Mouse (Mus musculus) midbrain, embryonic 16.5 days (tissue): ENCODE results near the gene Asap2. TPM values are rescaled to one million over a fixed set of nuclear protein-coding genes. Genes with fewer than 3 reads are reported as not detected.

ENCODE experiments used
- ATAC-seq: fragments of 200-750 bp; cut with Nextera tagmentation; 2 replicates; pipeline ENCODE4 v1.8.0; 2017; ENCODE audit warnings: moderate TSS enrichment
- H3K27ac ChIP-seq: fragments of 300-500 bp; sonication (generic); 2 replicates; pipeline ENCODE4 v1.5.1; 2014; ENCODE audit warnings: mild to moderate bottlenecking, low read length, mixed read lengths
- H3K27me3 ChIP-seq: fragments of 300-500 bp; sonication (generic); 2 replicates; pipeline ENCODE4 v1.6.1; 2014; ENCODE audit warnings: low read depth, low read length, mixed read lengths; ENCODE audit not compliant: control insufficient read depth, insufficient read depth
- H3K36me3 ChIP-seq: fragments of 300-500 bp; sonication (generic); 2 replicates; pipeline ENCODE4 v1.6.1; 2014; ENCODE audit warnings: mild to moderate bottlenecking, low read length, moderate library complexity, mixed read lengths; ENCODE audit not compliant: control insufficient read depth, insufficient read depth
- H3K4me1 ChIP-seq: fragments of 300-500 bp; sonication (generic); 2 replicates; pipeline ENCODE4 v1.6.1; 2014; ENCODE audit warnings: mild to moderate bottlenecking, low read length, mixed read lengths; ENCODE audit not compliant: control insufficient read depth, insufficient read depth
- H3K4me2 ChIP-seq: fragments of 300-500 bp; sonication (generic); 2 replicates; pipeline ENCODE4 v1.6.1; 2014; ENCODE audit warnings: mild to moderate bottlenecking, low read length, mixed read lengths
- H3K4me3 ChIP-seq: fragments of 300-500 bp; sonication (generic); 2 replicates; pipeline ENCODE4 v1.5.1; 2014; ENCODE audit warnings: low read depth, mild to moderate bottlenecking, low read length, moderate library complexity, mixed read lengths
- H3K9ac ChIP-seq: fragments of 300-500 bp; sonication (generic); 2 replicates; pipeline ENCODE4 v1.6.1; 2014; ENCODE audit warnings: low read depth, low read length, mixed read lengths
- H3K9me3 ChIP-seq: fragments of 300-500 bp; sonication (generic); replicated peaks from 2 replicates; pipeline ENCODE4 v1.6.1; 2014; ENCODE audit warnings: mild to moderate bottlenecking, low read length, mixed read lengths; ENCODE audit not compliant: control insufficient read depth, poor library complexity, severe bottlenecking
- whole genome bisulfite sequencing: fragments of 180-500 bp; shearing (Covaris S2); extraction: QIAGEN DNeasy Blood & Tissue Kit; methylation state at CpG from one replicate; pipeline ENCODE4 v1.1.7; 2014; 5-methylcytosine and 5-hydroxymethylcytosine counted together
- polyA plus RNA-seq: library from polyadenylated mRNA; unstranded; fragments of >200 nt; fragmentation: Nextera tagmentation; extraction: Ambion mirVana; gene quantifications from 2 replicates; pipeline ENCODE4 v1.2.1, GENCODE M21; 2015

Gene Asap2
- polyA plus RNA-seq, 1 experiment from 2014 or later = 10.2 TPM

DNA sequence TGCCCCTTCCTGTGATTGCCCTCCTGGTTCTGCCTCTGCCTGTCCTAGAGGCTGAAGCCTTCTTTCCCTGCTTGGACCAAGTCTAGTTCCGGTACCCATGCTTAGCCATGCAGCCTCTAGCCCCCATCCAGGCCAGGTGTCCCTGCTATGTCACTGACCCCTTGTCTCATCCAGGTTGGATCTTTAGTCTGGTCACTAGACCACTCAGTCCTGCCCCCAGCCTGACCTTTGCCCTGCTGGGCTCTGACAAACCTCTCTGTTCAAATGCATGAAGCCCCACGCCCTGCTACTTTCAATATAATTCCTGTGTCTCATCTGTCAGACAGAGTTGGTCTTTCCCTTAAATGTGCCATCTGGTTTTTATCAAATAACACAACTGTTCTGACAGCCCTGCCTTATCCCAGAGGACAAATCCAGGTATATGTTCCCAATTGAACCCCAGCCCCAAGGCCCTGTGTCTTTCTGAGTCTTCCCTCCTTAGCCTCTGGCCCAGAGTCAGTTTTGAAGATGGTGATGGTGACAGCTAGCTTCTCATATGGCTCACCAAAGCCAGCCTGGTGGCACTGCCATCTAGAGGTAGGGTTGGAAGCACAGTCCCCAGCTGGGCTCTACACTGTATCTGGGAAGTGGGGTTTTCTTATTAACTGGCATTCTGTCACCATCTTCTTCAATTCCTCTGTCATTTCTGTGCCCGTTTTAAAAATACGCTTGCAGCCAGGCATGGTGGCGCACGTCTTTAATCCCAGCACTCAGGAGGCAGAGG lies 270.4 kb downstream of the Asap2 start:
- Histone ChIP-seq H3K27ac (no peak overlapping the region), H3K4me1 (no peaks in the 10 kb centered on the region), H3K9ac (no peak overlapping the region), H3K36me3 (peaks cover 8% of the 10 kb centered on the region), H3K4me2 (no peak overlapping the region), H3K27me3 (no peaks in the 10 kb centered on the region), H3K9me3 (no peaks in the 10 kb centered on the region), H3K4me3 (no peak overlapping the region)
- 96% methylated on average over 6 of the region's 6 CpGs for WGBS
- ATAC-seq = no peak

DNA sequence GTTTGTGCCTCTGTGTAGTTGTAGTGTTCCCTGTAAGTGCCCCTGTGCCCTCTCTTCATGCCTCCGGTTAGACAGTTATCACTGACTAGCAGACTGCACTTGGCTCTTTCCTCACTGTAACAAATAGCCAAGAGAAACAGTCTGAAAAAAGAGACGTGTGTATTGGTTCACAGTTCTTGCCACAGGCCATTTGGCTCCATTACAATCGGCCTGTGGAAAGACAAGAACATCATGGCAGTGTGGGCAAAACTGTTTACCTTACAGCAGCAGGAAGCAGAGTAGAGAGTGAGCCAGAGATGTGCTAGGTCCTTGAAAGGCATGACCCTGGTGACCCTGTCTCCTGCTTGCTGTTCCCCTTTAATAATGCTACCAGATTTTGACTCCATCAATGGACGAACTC lies 271.3 kb downstream of the Asap2 start:
- Histone ChIP-seq H3K36me3 (peaks cover 5% of the 10 kb centered on the region), H3K4me1 (no peaks in the 10 kb centered on the region), H3K9me3 (no peaks in the 10 kb centered on the region), H3K4me3 (no peak overlapping the region), H3K9ac (no peak overlapping the region), H3K27ac (no peak overlapping the region), H3K4me2 (no peak overlapping the region), H3K27me3 (no peaks in the 10 kb centered on the region)
- WGBS = 89% methylated on average over 4 of the region's 4 CpGs
- ATAC-seq = no peak

GRCm38 (mm10) chr12:21263256-21263655 lies 273.0 kb downstream of the Asap2 start:
- no peak for ATAC-seq
- Histone ChIP-seq H3K4me3 (no peak overlapping the region), H3K4me1 (no peaks in the 10 kb centered on the region), H3K36me3 (peaks cover 9% of the 10 kb centered on the region), H3K27ac (no peak overlapping the region), H3K27me3 (no peaks in the 10 kb centered on the region), H3K9ac (no peak overlapping the region), H3K9me3 (no peaks in the 10 kb centered on the region), H3K4me2 (no peak overlapping the region)
- WGBS = 97% methylated on average over 5 of the region's 5 CpGs

DNA sequence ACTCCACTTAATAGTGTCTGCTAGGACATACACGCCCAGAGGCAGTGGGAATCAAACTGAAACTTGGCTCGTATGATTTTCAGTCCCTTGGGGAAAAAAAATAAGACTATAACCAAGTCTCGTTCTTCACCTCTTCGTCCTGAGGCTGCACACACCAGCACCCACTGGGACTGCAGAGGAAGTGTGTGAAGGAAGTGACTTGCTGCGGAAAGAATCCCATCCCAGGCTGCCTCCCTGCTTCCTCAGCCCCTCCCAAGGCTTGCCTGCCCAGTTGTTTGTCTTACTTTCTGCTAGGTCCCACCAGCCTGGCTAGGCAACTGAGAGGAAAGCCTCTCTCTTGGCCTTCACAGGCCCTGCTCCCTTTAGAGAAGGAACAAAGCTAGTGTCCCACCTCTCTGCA lies 274.0 kb downstream of the Asap2 start:
- Histone ChIP-seq H3K4me1 (no peaks in the 10 kb centered on the region), H3K36me3 (peaks cover 6% of the 10 kb centered on the region; the same call in 1 of the 2 replicates), H3K9ac (no peak overlapping the region), H3K9me3 (no peaks in the 10 kb centered on the region), H3K27ac (no peak overlapping the region), H3K4me2 (no peak overlapping the region), H3K27me3 (no peaks in the 10 kb centered on the region), H3K4me3 (no peak overlapping the region)
- 85% methylated on average over 5 of the region's 5 CpGs for WGBS
- ATAC-seq = no peak

DNA sequence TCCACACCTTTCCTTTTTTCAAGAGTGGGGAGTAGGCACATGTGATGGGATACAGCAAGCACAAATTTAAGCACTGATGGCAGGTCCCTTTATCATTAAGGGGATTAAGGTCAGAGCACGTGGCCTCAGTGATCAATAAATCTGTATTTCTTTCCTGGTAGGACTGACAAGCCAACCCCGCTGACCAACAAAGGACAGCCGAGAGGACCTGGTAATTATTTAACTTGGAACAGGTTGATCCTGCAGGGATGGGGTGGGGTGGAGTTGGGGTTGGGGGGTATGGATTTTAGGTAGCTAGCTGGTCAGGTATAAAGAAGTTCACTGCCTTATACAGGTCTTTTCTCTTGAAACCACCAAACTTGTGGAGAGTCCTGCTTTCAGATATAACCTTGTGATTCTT lies 274.7 kb downstream of the Asap2 start:
- no peak overlapping the region for H3K9ac ChIP-seq
- no peak overlapping the region for H3K27ac ChIP-seq
- WGBS = 93% methylated on average over 3 of the region's 3 CpGs
- no peak overlapping the region for H3K4me2 ChIP-seq
- H3K36me3 ChIP-seq = peaks cover 10% of the 10 kb centered on the region; the same call in 1 of the 2 replicates
- H3K4me3 ChIP-seq = no peak overlapping the region
- H3K9me3 ChIP-seq = no peaks in the 10 kb centered on the region
- ATAC-seq = no peak
- no peaks in the 10 kb centered on the region for H3K27me3 ChIP-seq
- H3K4me1 ChIP-seq = no peaks in the 10 kb centered on the region

GRCm38 (mm10) chr12:21265501-21265900 lies 275.2 kb downstream of the Asap2 start:
- peaks cover 14% of the 10 kb centered on the region; the same call in 1 of the 2 replicates for H3K36me3 ChIP-seq
- ATAC-seq = no peak
- no peaks in the 10 kb centered on the region for H3K9me3 ChIP-seq
- H3K4me1 ChIP-seq = no peaks in the 10 kb centered on the region
- H3K27ac ChIP-seq = no peak overlapping the region
- WGBS = 91% methylated on average over 4 of the region's 4 CpGs
- no peak overlapping the region for H3K4me2 ChIP-seq
- no peaks in the 10 kb centered on the region for H3K27me3 ChIP-seq
- no peak overlapping the region for H3K4me3 ChIP-seq
- H3K9ac ChIP-seq = no peak overlapping the region

GRCm38 (mm10) chr12:21265946-21266783 lies 275.9 kb downstream of the Asap2 start:
- no peak overlapping the region for H3K4me3 ChIP-seq
- H3K9me3 ChIP-seq = no peaks in the 10 kb centered on the region
- H3K27me3 ChIP-seq = no peaks in the 10 kb centered on the region
- no peak overlapping the region for H3K4me2 ChIP-seq
- no peak overlapping the region for H3K9ac ChIP-seq
- WGBS = 77% methylated on average over 14 of the region's 14 CpGs
- H3K27ac ChIP-seq = no peak overlapping the region
- H3K4me1 ChIP-seq = no peaks in the 10 kb centered on the region
- H3K36me3 ChIP-seq = peaks cover 18% of the 10 kb centered on the region
- ATAC-seq = peak; percentile 90

DNA sequence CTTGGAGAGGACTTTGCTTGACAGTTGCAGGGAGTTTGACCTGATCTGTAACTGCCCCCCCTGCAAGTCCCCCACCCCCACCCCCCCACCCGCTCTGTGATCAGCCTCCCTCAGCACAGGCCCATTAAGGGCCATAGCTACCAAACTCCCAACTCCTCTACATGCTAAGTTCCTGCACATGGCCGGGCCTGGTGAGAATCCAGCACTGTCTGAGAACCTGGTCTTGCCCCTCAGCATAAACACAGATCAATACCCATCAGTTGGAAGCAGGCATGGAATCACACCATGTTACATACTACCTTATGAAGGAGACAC lies 276.5 kb downstream of the Asap2 start:
- H3K9me3 ChIP-seq = no peaks in the 10 kb centered on the region
- no peak overlapping the region for H3K4me2 ChIP-seq
- no peak overlapping the region for H3K9ac ChIP-seq
- no peak overlapping the region for H3K4me3 ChIP-seq
- H3K27me3 ChIP-seq = no peaks in the 10 kb centered on the region
- H3K36me3 ChIP-seq = peaks cover 22% of the 10 kb centered on the region
- WGBS = 86% methylated on average over 2 of the region's 2 CpGs
- no peaks in the 10 kb centered on the region for H3K4me1 ChIP-seq
- ATAC-seq = no peak
- no peak overlapping the region for H3K27ac ChIP-seq

DNA sequence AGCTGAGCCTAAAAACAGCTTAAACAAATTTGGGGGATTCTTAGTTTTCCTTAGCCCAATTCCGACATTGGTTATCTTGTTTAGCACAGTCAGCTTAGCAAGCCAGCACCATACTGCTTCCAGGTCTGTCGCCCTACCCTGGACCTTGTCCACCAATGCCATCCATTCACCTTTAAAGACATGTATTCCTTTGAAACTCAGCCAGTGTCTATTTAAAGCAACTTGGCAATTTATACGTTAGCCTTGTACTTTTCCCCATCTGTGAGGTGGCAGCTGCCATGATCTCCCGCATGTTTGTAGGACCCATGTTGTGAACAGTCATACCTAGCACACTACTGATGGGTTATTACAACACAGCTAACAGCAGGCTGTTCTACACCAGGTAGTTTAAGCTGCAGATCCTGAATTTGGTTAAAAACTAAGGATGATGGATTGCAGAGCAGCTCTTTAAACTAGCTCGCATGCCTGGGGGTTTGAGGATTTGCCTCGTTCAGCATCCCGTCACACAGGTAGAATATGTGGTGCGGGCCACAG lies 277.9 kb downstream of the Asap2 start:
- WGBS = 97% methylated on average over 8 of the region's 8 CpGs
- peaks cover 24% of the 10 kb centered on the region for H3K36me3 ChIP-seq
- no peaks in the 10 kb centered on the region for H3K27me3 ChIP-seq
- H3K9me3 ChIP-seq = no peaks in the 10 kb centered on the region
- H3K4me1 ChIP-seq = no peaks in the 10 kb centered on the region
- H3K9ac ChIP-seq = no peak overlapping the region
- no peak overlapping the region for H3K4me2 ChIP-seq
- no peak overlapping the region for H3K27ac ChIP-seq
- H3K4me3 ChIP-seq = no peak overlapping the region
- no peak for ATAC-seq
